Comparison of ENCODE assay signal across 8 mouse cellular contexts in the genomic region with DNA sequence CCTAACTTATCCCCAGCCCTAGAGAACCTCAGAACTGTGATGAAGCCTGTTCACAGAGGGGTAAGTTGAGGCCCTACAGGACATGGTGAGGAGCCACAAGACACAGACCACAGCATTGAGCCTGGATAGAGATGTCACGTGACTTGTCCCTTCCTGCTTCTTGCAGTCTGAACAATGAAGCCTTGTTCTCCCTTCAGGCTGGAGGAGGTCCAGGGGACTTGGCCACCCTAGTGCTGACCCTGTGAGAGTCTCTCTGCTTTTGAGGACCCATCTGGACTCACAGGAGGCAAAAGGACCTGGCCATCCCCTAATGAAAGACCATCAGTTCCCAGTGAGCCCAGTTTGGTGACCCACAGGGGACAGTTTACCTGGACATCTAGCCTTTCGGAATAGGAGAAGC. TPM values are rescaled to one million over a fixed set of nuclear protein-coding genes. Genes with fewer than 3 reads are reported as not detected.
DNase-seq lines count a peak whose midpoint lies in the region; ATAC-seq and TF ChIP-seq lines count a peak whose summit lies in the region.
"Had no signal": no experiment of that assay in that cellular context is flagged by ENCODE, and none has a peak within 500 bp of the region (broad histone marks: within the 10 kb centered on the region; RNA-seq: fewer than 3 reads in every experiment).

No protein-coding gene starts in this region.

- no peaks in the 10 kb centered on the region for H3K9me3 ChIP-seq in hindbrain, postnatal 0 days (ENCODE audit: low read length)
- H3K9me3 ChIP-seq in hindbrain, embryonic 11.5 days (ENCODE audit: control insufficient read depth, low read length), result no peaks in the 10 kb centered on the region
- no peaks in the 10 kb centered on the region for H3K9me3 ChIP-seq in CH12.LX (replicated peaks; ENCODE audit: low read length)
- H3K9me3 ChIP-seq in limb, embryonic 10.5 days (replicated peaks), result no peaks in the 10 kb centered on the region

- TF ChIP-seq EP300 in CH12.LX (IDR thresholded peaks at IDR 0.05; ENCODE audit: low read length), result no peak

- no peak for TF ChIP-seq POLR2A in CH12.LX (IDR thresholded peaks at IDR 0.05; ENCODE audit: low read depth, low read length)

- no peaks in the 10 kb centered on the region for H3K79me2 ChIP-seq in CH12.LX (replicated peaks; ENCODE audit: control insufficient read depth, extremely low read depth, insufficient read depth, poor library complexity, severe bottlenecking)

- H3K4me3 ChIP-seq in hindbrain, postnatal 0 days (ENCODE audit: low read length), result no peak overlapping the region
- H3K4me3 ChIP-seq in hindbrain, embryonic 11.5 days (ENCODE audit: low read depth, low read length), result no peak overlapping the region
- H3K4me3 ChIP-seq in CH12.LX (replicated peaks in 1 of 3; ENCODE audit: low read depth in 2 of 3, low read length in 2 of 3, poor library complexity in 1 of 3), result no peak overlapping the region
- no peak overlapping the region for H3K4me3 ChIP-seq in limb, embryonic 10.5 days

- TF ChIP-seq RAD21 in CH12.LX (IDR thresholded peaks at IDR 0.05; ENCODE audit: low read depth, low read length), result no peak

- peak overlapping the region; percentile 75 for H3K27ac ChIP-seq in hindbrain, postnatal 0 days
- H3K27ac ChIP-seq in hindbrain, embryonic 11.5 days (ENCODE audit: low read depth, low read length), result no peak overlapping the region
- no peak overlapping the region for H3K27ac ChIP-seq in CH12.LX (ENCODE audit: insufficient read depth, low read depth)
- peak overlapping the region; percentile 46; the same call in 1 of the 2 replicates for H3K27ac ChIP-seq in limb, embryonic 10.5 days

- peak overlapping the region; percentile 19; the same call in 1 of the 2 replicates for H3K4me2 ChIP-seq in hindbrain, postnatal 0 days (ENCODE audit: low read depth, low read length)
- no peak overlapping the region for H3K4me2 ChIP-seq in hindbrain, embryonic 11.5 days (replicated peaks; ENCODE audit: low read depth, low read length)
- H3K4me2 ChIP-seq in CH12.LX (ENCODE audit: insufficient read depth, low read depth, poor library complexity, severe bottlenecking), result no peak overlapping the region

- H3K4me1 ChIP-seq in hindbrain, postnatal 0 days (ENCODE audit: insufficient read depth, low read length), result peaks cover 6% of the 10 kb centered on the region
- H3K4me1 ChIP-seq in hindbrain, embryonic 11.5 days (replicated peaks; ENCODE audit: control insufficient read depth, insufficient read depth, low read length), result no peaks in the 10 kb centered on the region
- peaks cover 6 to 23% of the 10 kb centered on the region in 2 experiments for H3K4me1 ChIP-seq in CH12.LX (ENCODE audit: control insufficient read depth in 1 of 2, insufficient read depth in 2 of 2)
- H3K4me1 ChIP-seq in limb, embryonic 10.5 days, result peaks cover 20% of the 10 kb centered on the region

- no peaks in the 10 kb centered on the region for H3K27me3 ChIP-seq in hindbrain, postnatal 0 days (ENCODE audit: insufficient read depth, low read length)
- no peaks in the 10 kb centered on the region for H3K27me3 ChIP-seq in hindbrain, embryonic 11.5 days (ENCODE audit: control insufficient read depth, insufficient read depth, low read length)
- H3K27me3 ChIP-seq in CH12.LX (replicated peaks), result peaks cover 60% of the 10 kb centered on the region
- no peaks in the 10 kb centered on the region for H3K27me3 ChIP-seq in limb, embryonic 10.5 days (ENCODE audit: low read depth, poor library complexity, severe bottlenecking)

- in situ Hi-C loops in CH12.LX (cut with MboI; ENCODE audit: low pct_ligation_motif_present, low pct_unique_long_range_greater_than_20kb, low sequenced_read_pairs), result no loop called here

- peak; percentile 70 for ATAC-seq in hindbrain, postnatal 0 days
- ATAC-seq in hindbrain, embryonic 11.5 days (ENCODE audit: low FRiP score), result no peak

- TF ChIP-seq CTCF in hindbrain, postnatal 0 days (IDR thresholded peaks at IDR 0.05; ENCODE audit: low read depth), result no peak
- TF ChIP-seq CTCF in CH12.LX (conservative IDR thresholded peaks at IDR 0.05 in 1 of 2, IDR thresholded peaks at IDR 0.05 in 1 of 2; ENCODE audit: low read depth in 2 of 2, low read length in 2 of 2), result no peak

- DNase-seq in hindbrain, postnatal 0 days (ENCODE audit: low spot score), result peak; percentile 45
- DNase-seq in hindbrain, embryonic 11.5 days (ENCODE audit: low spot score), result no peak
- peak; percentile 28 for DNase-seq in 416B (ENCODE audit: low read depth)
- DNase-seq in CH12.LX (ENCODE audit: extremely low read depth), result no peak
- no peak for DNase-seq in limb, embryonic 10.5 days (ENCODE audit: low spot score)
- no peak for DNase-seq in adrenal gland, adult 18-20 months (ENCODE audit: low spot score in 2 of 2)
- no peak for DNase-seq in kidney, postnatal 14 days
- DNase-seq: thymus, postnatal 14 days had no signal

- dilution Hi-C loops in CH12.LX (cut with MboI; ENCODE audit: extremely low pct_ligation_motif_present, extremely low pct_unique_long_range_greater_than_20kb, low sequenced_read_pairs), result no loop called here

- WGBS in hindbrain, postnatal 0 days, result 63% methylated on average over 2 of the region's 2 CpGs
- 72% methylated on average over 2 of the region's 2 CpGs for WGBS in hindbrain, embryonic 11.5 days
- 85% methylated on average over 2 of the region's 2 CpGs for WGBS in limb, embryonic 10.5 days

- H3K36me3 ChIP-seq in hindbrain, postnatal 0 days (ENCODE audit: insufficient read depth, low read length), result no peaks in the 10 kb centered on the region
- H3K36me3 ChIP-seq in hindbrain, embryonic 11.5 days (ENCODE audit: control insufficient read depth, insufficient read depth, low read length), result no peaks in the 10 kb centered on the region
- no peaks in the 10 kb centered on the region for H3K36me3 ChIP-seq in CH12.LX (replicated peaks in 1 of 2; ENCODE audit: control insufficient read depth in 1 of 2, insufficient read depth in 1 of 2, low read length in 1 of 2)
- no peaks in the 10 kb centered on the region for H3K36me3 ChIP-seq in limb, embryonic 10.5 days

- H3K9ac ChIP-seq in hindbrain, postnatal 0 days (replicated peaks; ENCODE audit: low read length), result no peak overlapping the region
- no peak overlapping the region for H3K9ac ChIP-seq in hindbrain, embryonic 11.5 days (ENCODE audit: low read depth, low read length)
- no peak overlapping the region for H3K9ac ChIP-seq in CH12.LX (ENCODE audit: insufficient read depth, low read depth)

TF ChIP-seq in CH12.LX, 34 proteins besides CTCF, POLR2A, EP300 and RAD21:
- TF ChIP-seq CHD1 (IDR thresholded peaks at IDR 0.05; ENCODE audit: low read depth, low read length) (no peak), BHLHE40 (IDR thresholded peaks at IDR 0.05; ENCODE audit: low read depth, low read length) (0 out of 2 replicates have a peak, but pooled peaks have one; percentile 15), USF1 (IDR thresholded peaks at IDR 0.05; ENCODE audit: low read depth, low read length) (peak; percentile 21), KAT2A (IDR thresholded peaks at IDR 0.05; ENCODE audit: insufficient replicate concordance, low read length) (no peak), MAX (IDR thresholded peaks at IDR 0.05; ENCODE audit: low read length) (no peak), USF2 (conservative IDR thresholded peaks at IDR 0.05; ENCODE audit: low read depth, low read length) (peak; percentile 32; the same call in 1 of the 2 replicates), MXI1 (IDR thresholded peaks at IDR 0.05; ENCODE audit: low read depth, low read length) (no peak), TCF12 (IDR thresholded peaks at IDR 0.05; ENCODE audit: low read depth, low read length) (no peak)

RNA-seq across cellular contexts. Expression of gene Agt, which starts 0.4 kb away (rescaled TPM):
- total RNA-seq in hindbrain, postnatal 0 days (2014; rRNA removed), result 101 and 162 TPM in 2 replicates
- 95.3 and 112 TPM in 2 replicates for polyA plus RNA-seq in hindbrain, postnatal 0 days (2015; fragmentation: Nextera tagmentation; extraction: Ambion mirVana)
- 0.14 and 0.15 TPM in 2 replicates for polyA plus RNA-seq in hindbrain, embryonic 11.5 days (2014; fragmentation: Nextera tagmentation; extraction: Ambion mirVana)
- not detected in 2 replicates for total RNA-seq in CH12.LX (2012; rRNA removed)
- total RNA-seq in CH12.LX (2014; rRNA removed), result not detected in 2 replicates
- not detected in 2 replicates for polyA plus RNA-seq in CH12.LX (2012; ENCODE audit: insufficient read length, low read depth)
- not detected in 2 replicates for polyA plus RNA-seq in limb, embryonic 10.5 days (2016; fragmentation: Nextera tagmentation; extraction: Ambion mirVana)
- 10 to 100 TPM in 1 of 2 experiments, 1 to 10 TPM in 1; 1.8 to 11.9 TPM for total RNA-seq in adrenal gland, adult 18-20 months (2021)

RNA-seq across cellular contexts. Expression of gene Capn9, which starts 6.8 kb away (rescaled TPM):
- total RNA-seq in hindbrain, postnatal 0 days (2014; rRNA removed), result not detected in 2 replicates
- 0.29 and 0.39 TPM in 2 replicates for polyA plus RNA-seq in hindbrain, postnatal 0 days (2015; fragmentation: Nextera tagmentation; extraction: Ambion mirVana)
- polyA plus RNA-seq in hindbrain, embryonic 11.5 days (2014; fragmentation: Nextera tagmentation; extraction: Ambion mirVana), result 0.08 TPM in 1 of 2 replicates, not detected in the other
- total RNA-seq in CH12.LX (2012; rRNA removed) (not detected in 2 replicates), CH12.LX (2014; rRNA removed) (not detected in 2 replicates)
- 0.10 TPM in 1 of 2 replicates, not detected in the other for polyA plus RNA-seq in CH12.LX (2012; ENCODE audit: insufficient read length, low read depth)
- polyA plus RNA-seq in limb, embryonic 10.5 days (2016; fragmentation: Nextera tagmentation; extraction: Ambion mirVana), result not detected in 2 replicates
- under 1 TPM in 1 of 2 experiments, not detected in 1; 0.36 TPM for total RNA-seq in adrenal gland, adult 18-20 months (2021)

RNA-seq across cellular contexts. Expression of gene Cog2, which starts 48.5 kb away (rescaled TPM):
- 29.4 and 30.0 TPM in 2 replicates for total RNA-seq in hindbrain, postnatal 0 days (2014; rRNA removed)
- 17.3 and 21.4 TPM in 2 replicates for polyA plus RNA-seq in hindbrain, postnatal 0 days (2015; fragmentation: Nextera tagmentation; extraction: Ambion mirVana)
- polyA plus RNA-seq in hindbrain, embryonic 11.5 days (2014; fragmentation: Nextera tagmentation; extraction: Ambion mirVana), result 35.8 and 39.5 TPM in 2 replicates
- total RNA-seq in CH12.LX (2012; rRNA removed) (53.1 and 56.7 TPM in 2 replicates), CH12.LX (2014; rRNA removed) (37.7 and 41.8 TPM in 2 replicates)
- 55.5 and 62.6 TPM in 2 replicates for polyA plus RNA-seq in CH12.LX (2012; ENCODE audit: insufficient read length, low read depth)
- 37.9 and 43.5 TPM in 2 replicates for polyA plus RNA-seq in limb, embryonic 10.5 days (2016; fragmentation: Nextera tagmentation; extraction: Ambion mirVana)
- total RNA-seq in adrenal gland, adult 18-20 months (2021), result 10 to 100 TPM; 43.9 to 46.5 TPM

Comparison
In these comparisons a context has a peak if more than half of its experiments do, and no peak if none do; other contexts are left out.
1. DNase-seq: peak in hindbrain, postnatal 0 days (single experiment) and 416B (single experiment); none in hindbrain, embryonic 11.5 days (single experiment), CH12.LX (single experiment), limb, embryonic 10.5 days (single experiment), adrenal gland, adult 18-20 months (0 of 2) and kidney, postnatal 14 days (single experiment).
2. H3K27ac ChIP-seq: peak in hindbrain, postnatal 0 days (single experiment) and limb, embryonic 10.5 days (single experiment); none in hindbrain, embryonic 11.5 days (single experiment) and CH12.LX (single experiment).
3. RNA of gene Agt, which starts 0.4 kb away (polyA plus RNA-seq): 95.3 to 112 TPM in hindbrain, postnatal 0 days; 0.14 to 0.15 TPM in hindbrain, embryonic 11.5 days, not detected in CH12.LX and not detected in limb, embryonic 10.5 days; every median in the first group is over 10 times any median in the second.